Mouse (Mus musculus) olfactory bulb, adult 2 months (tissue): Measurements from ENCODE around the gene Amdhd2.

ENCODE experiments used
- CTCF ChIP-seq: fragments of 200-500 bp; IDR thresholded peaks from 2 replicates; pipeline ENCODE4 v1.5.1; 2012; ENCODE audit warnings: low read depth, mild to moderate bottlenecking, low read length, moderate library complexity; ENCODE audit not compliant: insufficient read depth
- POLR2A ChIP-seq: fragments of 200-500 bp; IDR thresholded peaks from 2 replicates; pipeline ENCODE4 v1.6.1; 2012; ENCODE audit warnings: mild to moderate bottlenecking, low read depth, low read length, moderate library complexity; ENCODE audit not compliant: insufficient read depth

GRCm38 (mm10) chr17:24149421-24149820, 14.1 kb downstream of the Amdhd2 start:
- TF ChIP-seq POLR2A: no peak
- no peak for TF ChIP-seq CTCF
